Mouse (Mus musculus) stomach, embryonic 14.5 days (tissue): Measurements from ENCODE around the gene Gns. TPM values are rescaled to one million over a fixed set of nuclear protein-coding genes. Genes with fewer than 3 reads are reported as not detected.
A peak's percentile ranks its signal among the peaks of the same experiment; 100 is the strongest.

Source experiments
- ATAC-seq: fragments of 200-750 bp; cut with Nextera tagmentation; 2 replicates; pipeline ENCODE4 v1.8.0; 2017; ENCODE audit warnings: low read depth, moderate TSS enrichment; ENCODE audit not compliant: insufficient number of reproducible peaks, insufficient read depth, low FRiP score
- H3K27ac ChIP-seq: fragments of 300-500 bp; sonication (generic); 2 replicates; pipeline ENCODE4 v1.5.1; 2014; ENCODE audit warnings: mild to moderate bottlenecking, low read length, moderate library complexity, mixed read lengths
- H3K27me3 ChIP-seq: fragments of 300-500 bp; sonication (generic); 2 replicates; pipeline ENCODE4 v1.6.1; 2014; ENCODE audit warnings: low read length, control low read depth, mixed read lengths; ENCODE audit not compliant: control insufficient read depth, insufficient read depth
- H3K36me3 ChIP-seq: fragments of 300-500 bp; sonication (generic); 2 replicates; pipeline ENCODE4 v1.6.1; 2014; ENCODE audit warnings: mild to moderate bottlenecking, control low read depth, low read length, moderate library complexity, mixed read lengths; ENCODE audit not compliant: control insufficient read depth, insufficient read depth
- H3K4me1 ChIP-seq: fragments of 300-500 bp; sonication (generic); 2 replicates; pipeline ENCODE4 v1.6.1; 2014; ENCODE audit warnings: low read length, control low read depth, mixed read lengths; ENCODE audit not compliant: control insufficient read depth, insufficient read depth
- H3K4me2 ChIP-seq: fragments of 300-500 bp; sonication (generic); replicated peaks from 2 replicates; pipeline ENCODE4 v1.6.1; 2014; ENCODE audit warnings: low read depth, low read length, control low read depth
- H3K4me3 ChIP-seq: fragments of 300-500 bp; sonication (generic); 2 replicates; pipeline ENCODE4 v1.5.1; 2014; ENCODE audit warnings: low read depth, low read length, control low read depth
- H3K9ac ChIP-seq: fragments of 300-500 bp; sonication (generic); replicated peaks from 2 replicates; pipeline ENCODE4 v1.6.1; 2014; ENCODE audit warnings: low read depth, mild to moderate bottlenecking, control low read depth, low read length, moderate library complexity, mixed read lengths
- H3K9me3 ChIP-seq: fragments of 300-500 bp; sonication (generic); 2 replicates; pipeline ENCODE4 v1.6.1; 2016; ENCODE audit warnings: low read depth, low read length, control low read depth; ENCODE audit not compliant: control insufficient read depth
- WGBS: fragments of 180-500 bp; shearing (Covaris S2); extraction: QIAGEN DNeasy Blood & Tissue Kit; methylation state at CpG from one replicate; pipeline ENCODE4 v1.1.7; 2014; 5-methylcytosine and 5-hydroxymethylcytosine counted together
- polyA plus RNA-seq: library from polyadenylated mRNA; unstranded; fragments of >200 nt; fragmentation: Nextera tagmentation; extraction: Ambion mirVana; gene quantifications from 2 replicates; pipeline ENCODE4 v1.2.1, GENCODE M21; 2014

Gene Gns
- polyA plus RNA-seq, 1 experiment from 2014 or later: 53.7 TPM

DNA sequence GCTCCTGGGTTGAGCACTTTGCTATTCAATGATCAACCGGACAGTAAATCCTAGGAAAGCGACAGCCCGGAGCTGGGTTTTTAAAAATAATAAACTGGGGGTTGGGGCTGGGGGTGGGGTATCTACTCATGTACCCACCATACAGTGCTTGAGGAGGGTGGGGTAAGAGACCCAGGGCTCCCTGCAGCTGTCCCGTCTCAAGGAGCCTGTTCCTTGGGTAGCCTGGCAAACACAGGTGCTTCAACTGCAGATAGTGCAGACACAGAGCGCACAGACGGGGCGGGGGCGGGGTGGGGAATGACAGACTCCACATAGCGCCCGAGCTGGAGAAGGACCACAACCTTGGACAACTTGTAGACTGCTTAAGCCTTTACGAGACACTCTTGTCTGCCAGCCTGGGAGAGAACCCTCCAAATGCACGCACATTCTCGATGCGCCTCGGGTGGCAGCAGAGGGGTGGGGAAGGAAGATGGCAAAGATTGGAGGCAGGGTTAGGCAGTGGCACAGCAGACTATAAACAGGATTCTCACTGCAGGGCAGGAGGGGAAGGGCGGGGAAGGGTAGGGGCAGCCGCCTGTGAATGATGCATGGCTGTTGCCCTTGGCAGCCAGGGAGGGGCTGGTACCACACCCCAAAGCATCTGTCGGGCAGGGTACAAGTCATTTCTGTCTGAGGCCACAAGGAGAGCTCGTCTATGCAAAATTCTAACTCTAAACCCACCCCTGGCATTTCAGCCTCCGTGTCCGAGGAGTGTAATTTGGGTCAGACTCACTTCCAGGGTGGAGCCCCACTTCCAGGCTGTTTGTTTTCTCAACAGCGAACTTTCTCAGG lies 55.0 kb downstream of the Gns start:
- 33% methylated on average over 22 of the region's 22 CpGs for WGBS
- H3K4me1 ChIP-seq: peaks cover 23% of the 10 kb centered on the region
- no peaks in the 10 kb centered on the region for H3K9me3 ChIP-seq
- H3K36me3 ChIP-seq: peaks cover 8% of the 10 kb centered on the region; the same call in 1 of the 2 replicates
- H3K4me2 ChIP-seq: no peak overlapping the region
- no peak overlapping the region for H3K27ac ChIP-seq
- no peak overlapping the region for H3K4me3 ChIP-seq
- H3K27me3 ChIP-seq: no peaks in the 10 kb centered on the region
- ATAC-seq: peak; percentile 39; the same call in 1 of the 2 replicates
- H3K9ac ChIP-seq: no peak overlapping the region

DNA sequence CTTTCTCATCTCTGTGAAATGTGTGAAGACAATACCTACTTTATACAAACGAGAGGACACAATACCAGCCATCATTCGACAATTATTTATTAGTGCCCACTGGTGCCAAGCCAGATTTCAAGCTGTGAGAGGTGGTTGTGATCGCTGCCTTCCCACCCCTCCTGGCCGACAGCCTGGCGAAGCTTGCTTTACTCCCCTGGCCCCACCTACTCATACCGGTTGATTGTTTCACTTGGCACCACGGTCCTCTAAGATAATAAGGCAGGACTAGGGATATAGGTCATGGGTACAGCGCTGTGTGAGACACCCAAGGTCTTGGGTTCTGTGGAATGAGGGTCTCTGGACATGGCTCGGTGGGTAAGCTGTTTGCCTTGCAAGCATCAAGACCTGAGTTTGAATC lies 56.1 kb downstream of the Gns start:
- H3K9ac ChIP-seq: no peak overlapping the region
- peaks cover 23% of the 10 kb centered on the region for H3K4me1 ChIP-seq
- no peak overlapping the region for H3K4me3 ChIP-seq
- H3K4me2 ChIP-seq: no peak overlapping the region
- ATAC-seq: no peak
- H3K27me3 ChIP-seq: no peaks in the 10 kb centered on the region
- H3K36me3 ChIP-seq: 0 out of 2 replicates have a peak, but pooled peaks cover 1% of the 10 kb centered on the region
- no peaks in the 10 kb centered on the region for H3K9me3 ChIP-seq
- 75% methylated on average over 9 of the region's 9 CpGs for WGBS
- no peak overlapping the region for H3K27ac ChIP-seq

DNA sequence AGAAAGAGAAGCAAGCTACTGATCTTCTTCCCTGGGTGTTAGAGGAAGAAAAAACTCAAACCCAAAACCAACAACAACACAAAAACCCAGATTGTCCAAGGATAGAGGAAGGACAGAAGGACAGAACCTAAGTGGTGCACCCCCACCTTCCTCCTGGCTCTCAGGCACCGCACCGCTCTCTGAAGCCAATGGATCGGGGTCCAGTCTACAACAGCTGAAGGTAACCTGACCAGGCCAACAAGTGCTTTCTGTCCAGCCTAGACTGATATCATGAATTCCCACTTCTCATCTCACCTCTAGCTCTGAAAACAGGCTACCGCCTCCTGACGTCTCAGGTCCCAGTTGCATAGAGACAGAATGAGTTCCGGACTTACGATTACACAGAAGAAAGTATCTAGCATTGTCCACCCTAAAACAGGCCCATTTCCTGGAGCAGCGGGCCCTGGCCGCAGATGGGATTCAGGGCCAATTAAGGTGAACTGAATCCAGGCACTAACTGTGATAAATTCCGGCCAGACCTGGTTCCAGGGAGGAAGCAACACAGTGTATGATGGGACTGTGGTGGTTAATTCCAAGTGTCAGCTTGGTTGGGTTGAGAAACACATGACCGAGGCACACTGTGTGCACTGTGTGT lies 56.9 kb downstream of the Gns start:
- H3K4me2 ChIP-seq: no peak overlapping the region
- H3K9ac ChIP-seq: no peak overlapping the region
- H3K9me3 ChIP-seq: no peaks in the 10 kb centered on the region
- 92% methylated on average over 11 of the region's 11 CpGs for WGBS
- ATAC-seq: no peak
- no peak overlapping the region for H3K27ac ChIP-seq
- no peaks in the 10 kb centered on the region for H3K36me3 ChIP-seq
- H3K4me1 ChIP-seq: peaks cover 23% of the 10 kb centered on the region
- H3K27me3 ChIP-seq: no peaks in the 10 kb centered on the region
- no peak overlapping the region for H3K4me3 ChIP-seq

DNA sequence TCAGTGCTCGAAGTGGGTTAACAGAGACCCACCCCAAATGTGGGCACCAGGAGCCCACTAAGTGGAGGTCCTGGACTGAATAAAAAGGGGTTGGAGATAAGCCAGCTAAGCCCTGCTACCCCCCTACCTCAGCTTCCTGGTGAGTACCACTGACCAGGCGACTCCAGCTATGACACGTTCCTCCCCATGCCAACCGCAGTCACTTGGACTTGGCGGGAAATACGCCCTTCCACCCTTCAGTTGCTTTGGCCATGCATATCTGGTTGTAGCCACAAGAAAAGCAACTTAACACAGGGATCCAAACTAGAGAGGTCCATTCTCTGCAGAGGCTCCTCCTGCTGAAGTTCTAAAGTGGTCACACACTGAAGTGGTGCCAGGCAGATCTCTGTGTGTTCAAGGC lies 57.4 kb downstream of the Gns start:
- H3K9ac ChIP-seq: no peak overlapping the region
- peaks cover 23% of the 10 kb centered on the region for H3K4me1 ChIP-seq
- no peaks in the 10 kb centered on the region for H3K27me3 ChIP-seq
- no peak for ATAC-seq
- no peaks in the 10 kb centered on the region for H3K9me3 ChIP-seq
- WGBS: 95% methylated on average over 6 of the region's 6 CpGs
- no peaks in the 10 kb centered on the region for H3K36me3 ChIP-seq
- no peak overlapping the region for H3K4me2 ChIP-seq
- no peak overlapping the region for H3K27ac ChIP-seq
- no peak overlapping the region for H3K4me3 ChIP-seq

DNA sequence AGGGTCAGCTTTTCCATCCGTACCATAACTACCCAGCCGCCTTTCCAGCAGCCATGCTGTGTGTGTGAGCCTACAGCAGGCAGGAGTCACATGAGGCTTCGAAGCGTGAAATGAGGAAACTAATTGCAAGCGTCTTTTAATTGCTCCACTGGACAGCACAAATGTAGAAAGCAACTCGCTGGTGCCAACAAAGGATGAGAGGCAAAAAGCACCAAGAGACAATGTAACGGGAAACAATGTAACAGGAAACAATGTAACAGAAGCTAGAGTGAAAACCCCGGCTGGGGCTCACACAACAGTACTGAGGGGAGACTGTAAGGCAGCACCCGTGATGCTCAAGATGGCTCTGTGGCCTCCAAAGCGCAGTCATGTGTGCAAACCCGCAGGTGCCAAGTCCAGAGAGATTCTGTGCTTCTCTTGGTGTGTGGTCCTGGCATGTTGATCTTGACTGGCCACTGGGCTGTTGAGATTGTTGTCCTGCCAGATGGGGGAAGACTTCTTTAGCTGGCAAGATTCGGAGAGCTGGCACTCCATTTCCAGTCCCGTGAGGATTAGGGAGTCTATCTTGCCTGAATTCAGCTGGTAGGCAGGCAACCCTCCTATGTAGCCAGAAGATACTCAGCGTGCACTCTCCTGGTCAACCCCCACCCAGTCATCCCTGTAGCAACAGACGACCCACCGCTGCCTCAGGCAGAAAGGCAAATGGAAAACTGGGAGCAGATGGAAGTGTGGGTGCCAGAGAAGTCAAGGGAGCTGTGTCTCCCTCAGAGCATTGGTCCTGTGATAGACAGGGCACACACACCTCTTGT lies 58.9 kb downstream of the Gns start:
- no peak for ATAC-seq
- no peaks in the 10 kb centered on the region for H3K9me3 ChIP-seq
- H3K4me1 ChIP-seq: peaks cover 33% of the 10 kb centered on the region
- no peaks in the 10 kb centered on the region for H3K27me3 ChIP-seq
- H3K36me3 ChIP-seq: no peaks in the 10 kb centered on the region
- no peak overlapping the region for H3K27ac ChIP-seq
- H3K4me2 ChIP-seq: no peak overlapping the region
- no peak overlapping the region for H3K4me3 ChIP-seq
- WGBS: 76% methylated on average over 16 of the region's 16 CpGs
- no peak overlapping the region for H3K9ac ChIP-seq

DNA sequence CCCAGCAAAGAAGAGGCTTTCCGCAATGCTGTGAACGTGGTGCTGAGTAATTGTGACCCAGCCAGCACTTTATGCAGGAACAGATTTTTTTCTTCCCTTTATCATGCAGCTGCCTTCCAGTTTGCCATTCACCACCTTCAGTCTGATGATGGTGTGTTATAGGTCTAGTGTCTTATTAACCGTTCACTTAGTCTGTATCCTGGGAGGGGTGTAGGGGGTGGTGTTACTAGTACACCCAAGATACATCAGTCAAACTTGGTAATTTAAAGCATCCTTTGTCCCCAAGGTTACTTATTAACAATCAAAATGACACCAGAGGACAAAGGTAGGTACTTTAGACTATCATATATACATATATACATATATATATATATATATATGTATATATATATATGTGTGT lies 59.6 kb downstream of the Gns start:
- 68% methylated on average over 3 of the region's 3 CpGs for WGBS
- Histone ChIP-seq H3K9me3 (no peaks in the 10 kb centered on the region), H3K4me2 (no peak overlapping the region), H3K36me3 (no peaks in the 10 kb centered on the region), H3K4me1 (peaks cover 33% of the 10 kb centered on the region), H3K9ac (no peak overlapping the region), H3K27me3 (no peaks in the 10 kb centered on the region), H3K4me3 (no peak overlapping the region), H3K27ac (no peak overlapping the region)
- ATAC-seq: no peak

DNA sequence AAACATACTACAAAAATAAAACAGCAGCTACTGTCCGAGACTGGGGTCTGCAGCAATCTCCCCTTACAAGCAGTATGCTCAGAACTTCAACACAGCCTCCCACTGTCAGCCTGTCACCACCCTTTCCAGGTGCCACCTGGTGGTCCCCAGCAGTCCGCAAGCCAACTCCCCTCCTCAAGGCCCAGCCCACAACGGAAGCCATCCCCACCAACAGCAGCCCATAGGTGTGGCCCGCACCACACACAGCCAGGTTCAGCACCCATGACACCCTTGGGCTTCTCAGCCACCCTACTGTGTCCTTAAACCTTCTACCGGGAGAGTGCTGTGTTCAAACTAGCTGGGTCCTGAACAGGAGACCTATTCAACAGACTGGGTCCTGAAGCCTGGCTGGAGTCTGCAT lies 60.2 kb downstream of the Gns start:
- Histone ChIP-seq H3K9me3 (no peaks in the 10 kb centered on the region), H3K36me3 (no peaks in the 10 kb centered on the region), H3K9ac (no peak overlapping the region), H3K27ac (no peak overlapping the region), H3K27me3 (no peaks in the 10 kb centered on the region), H3K4me3 (no peak overlapping the region), H3K4me2 (no peak overlapping the region), H3K4me1 (peaks cover 33% of the 10 kb centered on the region)
- 82% methylated on average over 5 of the region's 5 CpGs for WGBS
- no peak for ATAC-seq

DNA sequence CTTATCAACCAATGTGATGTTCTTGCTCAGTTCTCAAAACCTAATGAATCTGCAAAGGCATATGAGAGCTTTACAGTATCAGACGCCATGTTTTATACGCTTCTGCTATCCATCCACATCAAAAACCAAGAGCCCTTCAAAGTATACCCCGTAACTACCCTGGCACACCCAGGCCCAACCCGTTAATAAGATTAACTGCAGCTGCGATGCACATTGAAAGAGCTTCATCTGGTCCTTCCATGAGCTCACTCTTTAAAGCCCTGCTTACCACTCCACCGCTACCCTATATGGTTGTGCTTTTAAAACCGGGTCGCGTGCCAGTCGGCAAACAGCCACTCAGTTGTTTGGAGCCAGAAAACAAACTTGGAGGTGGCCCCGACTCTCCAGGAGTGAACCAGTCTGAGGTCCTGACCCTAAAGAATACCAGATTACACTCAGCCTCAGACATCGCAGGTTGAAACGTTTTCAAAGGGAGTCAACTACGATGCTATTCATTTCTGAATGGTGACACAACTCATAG lies 60.7 kb downstream of the Gns start:
- Histone ChIP-seq H3K27me3 (no peaks in the 10 kb centered on the region), H3K9me3 (no peaks in the 10 kb centered on the region), H3K27ac (no peak overlapping the region; the same call in 1 of the 2 replicates), H3K4me3 (no peak overlapping the region), H3K36me3 (no peaks in the 10 kb centered on the region), H3K9ac (no peak overlapping the region), H3K4me1 (peaks cover 33% of the 10 kb centered on the region), H3K4me2 (no peak overlapping the region)
- 63% methylated on average over 14 of the region's 14 CpGs for WGBS
- no peak for ATAC-seq
